ENCODE assay signal across 32 mouse cellular contexts in genomic region chr4:65379461-65379860, GRCm38 (mm10).
"Had no signal": no experiment of that assay in that cellular context is flagged by ENCODE, and none has a peak within 500 bp of the region (broad histone marks: within the 10 kb centered on the region; RNA-seq: fewer than 3 reads in every experiment).

No protein-coding gene starts in this region.

- H3K27me3 ChIP-seq: limb, embryonic 12.5 days; limb, embryonic 13.5 days; limb, embryonic 15.5 days; liver, embryonic 12.5 days; liver, embryonic 13.5 days; liver, embryonic 15.5 days; lung, embryonic 15.5 days; megakaryocyte, embryonic 14.5 days; midbrain, embryonic 12.5 days; midbrain, embryonic 13.5 days; midbrain, embryonic 15.5 days; neural tube, embryonic 12.5 days had no signal

- H3K4me1 ChIP-seq: limb, embryonic 10.5 days; limb, embryonic 13.5 days; limb, embryonic 15.5 days; liver, embryonic 12.5 days; liver, embryonic 13.5 days; liver, embryonic 15.5 days; lung, embryonic 15.5 days; megakaryocyte, embryonic 14.5 days; midbrain, embryonic 10.5 days; midbrain, embryonic 12.5 days; midbrain, embryonic 13.5 days; midbrain, embryonic 15.5 days; neural tube, embryonic 12.5 days had no signal

- H3K36me3 ChIP-seq: limb, embryonic 10.5 days; limb, embryonic 12.5 days; limb, embryonic 13.5 days; limb, embryonic 15.5 days; liver, embryonic 12.5 days; liver, embryonic 13.5 days; liver, embryonic 15.5 days; lung, embryonic 15.5 days; midbrain, embryonic 10.5 days; midbrain, embryonic 12.5 days; midbrain, embryonic 13.5 days; midbrain, embryonic 15.5 days; neural tube, embryonic 12.5 days had no signal

- H3K4me3 ChIP-seq: left cerebral cortex, adult 2 months; limb, embryonic 10.5 days; limb, embryonic 12.5 days; limb, embryonic 13.5 days; limb, embryonic 15.5 days; liver, embryonic 12.5 days; liver, embryonic 13.5 days; liver, embryonic 15.5 days; lung, embryonic 15.5 days; megakaryocyte, embryonic 14.5 days; midbrain, embryonic 10.5 days; midbrain, embryonic 12.5 days; midbrain, embryonic 13.5 days; midbrain, embryonic 15.5 days; myocyte; neural tube, embryonic 12.5 days had no signal

- H3K4me2 ChIP-seq: limb, embryonic 12.5 days; limb, embryonic 13.5 days; limb, embryonic 15.5 days; liver, embryonic 11.5 days; liver, embryonic 12.5 days; liver, embryonic 13.5 days; liver, embryonic 15.5 days; lung, embryonic 14.5 days; lung, embryonic 15.5 days; midbrain, embryonic 11.5 days; midbrain, embryonic 12.5 days; midbrain, embryonic 13.5 days; midbrain, embryonic 15.5 days; neural tube, embryonic 12.5 days had no signal

- DNase-seq: left cerebral cortex, postnatal 4 days; liver; liver, embryonic 13.5 days; lung, adult 18-20 months; lung, adult 2 months; lung, embryonic 14.5 days; lung, postnatal 10 days; lung, postnatal 14 days; lung, postnatal 36 days; lung, postnatal 4 days; midbrain, embryonic 14.5 days had no signal

- H3K27ac ChIP-seq: left cerebral cortex, adult 2 months; limb, embryonic 10.5 days; limb, embryonic 12.5 days; limb, embryonic 13.5 days; limb, embryonic 15.5 days; liver, embryonic 12.5 days; liver, embryonic 13.5 days; liver, embryonic 14.5 days; liver, embryonic 15.5 days; lung, embryonic 15.5 days; macrophage; midbrain, embryonic 10.5 days; midbrain, embryonic 12.5 days; midbrain, embryonic 13.5 days; midbrain, embryonic 15.5 days; neural tube, embryonic 12.5 days had no signal

- H3K9ac ChIP-seq: limb, embryonic 12.5 days; limb, embryonic 13.5 days; limb, embryonic 15.5 days; liver, embryonic 12.5 days; liver, embryonic 13.5 days; liver, embryonic 14.5 days; liver, embryonic 15.5 days; lung, embryonic 14.5 days; lung, embryonic 15.5 days; midbrain, embryonic 12.5 days; midbrain, embryonic 13.5 days; midbrain, embryonic 15.5 days; neural tube, embryonic 12.5 days had no signal

- H3K9me3 ChIP-seq: limb, embryonic 10.5 days; limb, embryonic 12.5 days; limb, embryonic 13.5 days; limb, embryonic 15.5 days; liver, embryonic 12.5 days; liver, embryonic 13.5 days; liver, embryonic 15.5 days; lung, embryonic 15.5 days; midbrain, embryonic 10.5 days; midbrain, embryonic 12.5 days; midbrain, embryonic 13.5 days; midbrain, embryonic 15.5 days; neural tube, embryonic 12.5 days had no signal

- ATAC-seq: liver, embryonic 12.5 days; lung, postnatal 0 days; midbrain, embryonic 13.5 days; midbrain, embryonic 15.5 days; midbrain, embryonic 16.5 days had no signal
